In genomic region chr13:97242716-97243115, GRCm38 (mm10) we compare ENCODE assay signal across 7 mouse cellular contexts. TPM values are rescaled to one million over a fixed set of nuclear protein-coding genes. Genes with fewer than 3 reads are reported as not detected.
A peak's percentile ranks its signal among the peaks of the same experiment; 100 is the strongest.
DNase-seq lines count a peak whose midpoint lies in the region; ATAC-seq lines count a peak whose summit lies in the region.

No protein-coding gene starts in this region.

- ATAC-seq in megakaryocyte, adult 5-6 weeks (ENCODE audit: poor library complexity, severe bottlenecking), result no peak
- ATAC-seq in forebrain, embryonic 11.5 days (replicated peaks; ENCODE audit: low FRiP score), result no peak
- ATAC-seq in limb, embryonic 11.5 days (ENCODE audit: insufficient number of reproducible peaks, low FRiP score, low TSS enrichment, low read depth), result no peak
- no peak for ATAC-seq in stomach, embryonic 15.5 days (ENCODE audit: insufficient read depth, low FRiP score, low read depth)

- peaks cover 70% of the 10 kb centered on the region for H3K27me3 ChIP-seq in megakaryocyte, embryonic 14.5 days (replicated peaks)
- no peaks in the 10 kb centered on the region for H3K27me3 ChIP-seq in forebrain, embryonic 11.5 days (ENCODE audit: control insufficient read depth, insufficient read depth, low read length)
- no peaks in the 10 kb centered on the region for H3K27me3 ChIP-seq in limb, embryonic 11.5 days (ENCODE audit: control insufficient read depth, insufficient read depth, low read length)
- no peaks in the 10 kb centered on the region for H3K27me3 ChIP-seq in stomach, embryonic 15.5 days (replicated peaks)

- H3K36me3 ChIP-seq in megakaryocyte, embryonic 14.5 days (replicated peaks; ENCODE audit: low read length), result peaks cover 23% of the 10 kb centered on the region
- peaks cover 13% of the 10 kb centered on the region for H3K36me3 ChIP-seq in forebrain, embryonic 11.5 days (ENCODE audit: control insufficient read depth, insufficient read depth, low read length)
- peaks cover 21% of the 10 kb centered on the region for H3K36me3 ChIP-seq in limb, embryonic 11.5 days (ENCODE audit: control insufficient read depth, insufficient read depth, low read length)
- peaks cover 25% of the 10 kb centered on the region for H3K36me3 ChIP-seq in stomach, embryonic 15.5 days

- peak overlapping the region; percentile 37 for H3K27ac ChIP-seq in forebrain, embryonic 11.5 days (ENCODE audit: low read depth, low read length)
- H3K27ac ChIP-seq in limb, embryonic 11.5 days (replicated peaks; ENCODE audit: low read depth, low read length), result no peak overlapping the region
- H3K27ac ChIP-seq in stomach, embryonic 15.5 days, result no peak overlapping the region

- peaks cover 45% of the 10 kb centered on the region for H3K4me1 ChIP-seq in megakaryocyte, embryonic 14.5 days
- H3K4me1 ChIP-seq in forebrain, embryonic 11.5 days (replicated peaks; ENCODE audit: control insufficient read depth, insufficient read depth, low read length), result peaks cover 31% of the 10 kb centered on the region
- peaks cover 38% of the 10 kb centered on the region for H3K4me1 ChIP-seq in limb, embryonic 11.5 days (ENCODE audit: control insufficient read depth, insufficient read depth, low read length)
- peaks cover 31% of the 10 kb centered on the region for H3K4me1 ChIP-seq in stomach, embryonic 15.5 days

- H3K4me2 ChIP-seq in forebrain, embryonic 11.5 days (ENCODE audit: low read depth, low read length, severe bottlenecking), result peak overlapping the region; percentile 80
- peak overlapping the region; percentile 93 for H3K4me2 ChIP-seq in limb, embryonic 11.5 days (ENCODE audit: low read depth, severe bottlenecking)
- peak overlapping the region; percentile 83 for H3K4me2 ChIP-seq in stomach, embryonic 15.5 days

- WGBS in forebrain, embryonic 11.5 days, result 0% methylated on average over 6 of the region's 6 CpGs
- 12% methylated on average over 6 of the region's 6 CpGs for WGBS in limb, embryonic 11.5 days
- WGBS in stomach, embryonic 15.5 days, result 7% methylated on average over 6 of the region's 6 CpGs

- no peaks in the 10 kb centered on the region for H3K9me3 ChIP-seq in megakaryocyte, embryonic 14.5 days
- H3K9me3 ChIP-seq in forebrain, embryonic 11.5 days (ENCODE audit: control insufficient read depth, low read length), result no peaks in the 10 kb centered on the region
- H3K9me3 ChIP-seq in limb, embryonic 11.5 days (ENCODE audit: control insufficient read depth, low read length), result no peaks in the 10 kb centered on the region
- H3K9me3 ChIP-seq in stomach, embryonic 15.5 days, result no peaks in the 10 kb centered on the region

- H3K9ac ChIP-seq in forebrain, embryonic 11.5 days (ENCODE audit: low read length), result peak overlapping the region; percentile 98
- H3K9ac ChIP-seq in limb, embryonic 11.5 days (ENCODE audit: low read length), result peak overlapping the region; percentile 32; the same call in 1 of the 2 replicates
- 0 out of 2 replicates have a peak overlapping the region, but pooled peaks have one; percentile 8 for H3K9ac ChIP-seq in stomach, embryonic 15.5 days

- H3K4me3 ChIP-seq in megakaryocyte, embryonic 14.5 days (replicated peaks), result peak overlapping the region; percentile 78
- peak overlapping the region; percentile 98 for H3K4me3 ChIP-seq in forebrain, embryonic 11.5 days (ENCODE audit: low read depth, low read length)
- H3K4me3 ChIP-seq in limb, embryonic 11.5 days (ENCODE audit: low read depth, low read length), result peak overlapping the region; percentile 66
- H3K4me3 ChIP-seq in stomach, embryonic 15.5 days (replicated peaks), result peak overlapping the region; percentile 71

- peak; percentile 49 for DNase-seq in forebrain, embryonic 11.5 days (ENCODE audit: low spot score)
- no peak for DNase-seq in limb, embryonic 11.5 days (ENCODE audit: low spot score)
- no peak for DNase-seq in adrenal gland, postnatal 10 days
- no peak for DNase-seq in retina, embryonic 14.5 days (ENCODE audit: low spot score)

RNA-seq across cellular contexts. Expression of gene Enc1, which starts 1.8 kb away (rescaled TPM):
- 1.0 and 1.2 TPM in 2 replicates for polyA plus RNA-seq in megakaryocyte, embryonic 14.5 days (2012; ENCODE audit: insufficient read depth, low replicate concordance)
- 2.0 and 3.0 TPM in 2 replicates for total RNA-seq in megakaryocyte, adult 5-6 weeks (2015)
- total RNA-seq in megakaryocyte, adult 5-6 weeks (2017), result 2.3 and 3.5 TPM in 2 replicates
- 17.9 and 20.8 TPM in 2 replicates for polyA plus RNA-seq in forebrain, embryonic 11.5 days (2014; fragmentation: Nextera tagmentation; extraction: Ambion mirVana)
- polyA plus RNA-seq in limb, embryonic 11.5 days (2014; fragmentation: Nextera tagmentation; extraction: Ambion mirVana), result 6.7 and 7.3 TPM in 2 replicates
- 7.2 and 7.9 TPM in 2 replicates for polyA plus RNA-seq in stomach, embryonic 15.5 days (2015; fragmentation: Nextera tagmentation; extraction: Ambion mirVana)
- 10 to 100 TPM; 19.6 to 20.3 TPM for total RNA-seq in adrenal gland, postnatal 10 days (2021)

RNA-seq across cellular contexts. Expression of gene Hexb, which starts 44.6 kb away (rescaled TPM):
- 9.3 and 23.5 TPM in 2 replicates for polyA plus RNA-seq in megakaryocyte, embryonic 14.5 days (2012; ENCODE audit: insufficient read depth, low replicate concordance)
- total RNA-seq in megakaryocyte, adult 5-6 weeks (2015), result 160 and 202 TPM in 2 replicates
- 125 and 139 TPM in 2 replicates for total RNA-seq in megakaryocyte, adult 5-6 weeks (2017)
- polyA plus RNA-seq in forebrain, embryonic 11.5 days (2014; fragmentation: Nextera tagmentation; extraction: Ambion mirVana), result 20.3 and 22.2 TPM in 2 replicates
- 20.8 and 22.2 TPM in 2 replicates for polyA plus RNA-seq in limb, embryonic 11.5 days (2014; fragmentation: Nextera tagmentation; extraction: Ambion mirVana)
- 42.7 and 44.6 TPM in 2 replicates for polyA plus RNA-seq in stomach, embryonic 15.5 days (2015; fragmentation: Nextera tagmentation; extraction: Ambion mirVana)
- 10 to 100 TPM; 26.7 to 29.8 TPM for total RNA-seq in adrenal gland, postnatal 10 days (2021)

Comparison
In these comparisons a context has a peak if more than half of its experiments do, and no peak if none do; other contexts are left out.
1. H3K9ac ChIP-seq: peak in every context shown above with its lines; median percentile 98 in forebrain, embryonic 11.5 days; 32 in limb, embryonic 11.5 days; 8 in stomach, embryonic 15.5 days.